Mouse (Mus musculus) thymus, postnatal 10 days (tissue): ENCODE data around the gene Elovl1.
A peak's percentile ranks its signal among the peaks of the same experiment; 100 is the strongest.

Experiments used
- DNase-seq, 2 experiments: peaks; one replicate each; pipeline ENCODE4 v3.0.0; 2021; ENCODE audit warnings: low spot score in 2 of 2

The Elovl1 gene

GRCm38 (mm10) chr4:118429215-118429895 is 1.5 kb downstream of the Elovl1 start:
- no peak for DNase-seq

- DNase-seq = no peak
Measured at GRCm38 (mm10) chr4:118432332-118432731, 4.4 kb downstream of the Elovl1 start.

- peak; percentile 82 to 84 for DNase-seq
Measured at GRCm38 (mm10) chr4:118436820-118437603, 9.1 kb downstream of the Elovl1 start, which contains the start of gene Cdc20. TSS of gene Cdc20 (minus strand) at chr4:118437352.

DNA sequence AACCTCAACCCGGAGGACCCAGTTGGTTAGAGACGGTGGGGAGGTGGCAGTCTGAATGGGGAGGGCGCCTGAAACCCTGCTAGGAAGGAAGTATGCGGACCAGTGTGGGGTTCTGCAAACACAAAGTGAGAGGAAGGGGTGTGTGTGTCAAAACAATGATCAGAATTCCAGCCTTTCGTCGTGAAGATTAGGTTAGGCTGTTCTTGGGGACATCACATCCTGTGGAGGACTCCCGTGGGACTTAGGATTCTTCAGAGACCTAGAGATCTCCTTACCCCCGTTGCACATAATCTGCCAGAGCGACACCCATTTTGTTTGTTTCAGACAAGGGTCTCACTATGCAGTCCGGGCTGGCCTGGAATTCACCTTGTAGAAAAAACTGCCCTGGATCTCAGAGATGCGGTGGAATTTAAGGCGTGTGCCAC is 9.9 kb downstream of the Elovl1 start:
- DNase-seq = peak; percentile 45 to 52

DNA sequence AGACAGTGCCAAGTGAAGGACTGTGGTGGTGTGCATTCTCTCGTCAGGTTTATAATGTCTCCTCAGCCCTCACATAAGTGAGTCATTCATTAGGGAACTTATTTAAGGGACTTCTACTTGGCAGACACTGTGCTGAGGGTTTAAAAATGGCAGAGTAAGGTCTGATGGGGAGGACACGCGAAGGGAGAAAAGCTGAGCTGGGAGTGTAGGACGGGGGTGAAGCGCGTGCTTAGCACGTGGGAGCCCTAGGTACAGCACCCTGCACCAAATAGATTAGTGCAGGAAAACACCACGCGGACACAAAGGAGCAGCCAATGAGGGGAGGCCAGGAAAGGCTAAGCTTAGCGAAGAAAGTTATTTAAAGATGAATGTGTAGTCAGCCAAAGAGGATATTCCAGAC is 17.2 kb downstream of the Elovl1 start:
- DNase-seq = no peak

- DNase-seq = no peak
Measured at GRCm38 (mm10) chr4:118445781-118446414, 18.0 kb downstream of the Elovl1 start.

DNA sequence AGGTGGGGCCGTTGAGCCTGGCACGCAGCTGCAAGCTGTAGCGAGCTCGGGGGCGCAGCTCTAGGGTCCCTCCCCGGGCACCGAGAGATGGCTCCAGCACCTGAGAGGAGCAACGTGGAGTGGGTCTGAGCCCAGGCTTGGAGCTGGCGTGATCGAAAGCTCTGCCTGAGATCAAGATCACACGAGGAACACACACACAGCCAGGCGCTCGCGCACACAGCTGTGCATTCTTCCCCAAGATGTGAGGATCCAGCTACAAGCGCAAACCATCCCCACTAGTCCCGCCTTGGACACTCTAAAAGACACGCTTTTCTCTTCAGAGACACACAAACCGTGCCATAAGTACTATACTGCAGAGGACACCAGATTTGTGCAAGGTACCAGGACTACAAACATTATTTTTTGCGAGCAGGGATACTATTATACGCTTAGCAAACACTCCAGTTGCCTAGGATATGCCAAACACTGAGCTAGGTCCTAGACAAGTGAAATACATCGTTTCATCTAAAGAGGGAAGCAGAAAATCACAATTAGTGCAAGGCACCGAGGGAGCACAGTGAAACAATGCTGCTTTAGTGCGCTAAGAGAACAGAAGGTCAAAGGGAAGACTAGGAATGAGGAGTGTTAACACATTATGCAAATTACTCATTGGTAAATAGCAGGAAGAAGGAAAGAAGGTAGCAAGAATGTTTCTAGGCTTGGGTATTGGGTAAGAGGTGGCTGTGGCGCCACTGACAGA is 18.7 kb downstream of the Elovl1 start:
- no peak for DNase-seq

DNA sequence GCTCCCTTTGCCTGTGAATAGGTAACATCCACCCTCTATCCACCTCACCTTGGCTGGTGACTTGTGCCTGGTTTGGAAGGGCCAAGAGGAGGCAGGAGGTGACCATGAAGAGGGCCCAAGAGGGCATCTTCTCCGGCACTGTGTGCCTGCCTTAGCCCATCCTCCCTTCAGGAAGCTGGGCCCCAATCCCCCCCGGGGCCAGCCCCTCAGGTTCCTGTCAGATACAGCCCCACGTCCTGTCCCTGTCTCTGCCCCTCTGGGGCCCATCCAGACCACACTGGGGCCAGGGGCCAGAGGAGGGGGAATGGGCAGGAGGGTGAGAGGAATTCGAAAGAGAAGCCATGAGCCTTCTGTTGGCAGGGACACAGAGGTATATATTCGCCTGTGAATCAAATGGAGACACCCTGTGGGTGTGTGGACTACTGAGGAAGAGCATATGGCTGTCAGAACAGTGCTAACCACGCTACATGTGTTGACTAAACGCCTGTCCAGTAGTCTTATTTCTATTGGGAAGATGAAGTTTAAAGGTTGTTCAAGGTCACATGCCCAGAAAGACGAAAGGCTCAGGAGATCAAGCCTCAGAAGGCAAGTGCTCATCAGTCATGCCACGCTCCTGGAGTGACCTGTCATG is 29.6 kb downstream of the Elovl1 start, which contains the start of gene Mpl:
Mpl (minus strand) TSS at position 169 of the 631 bp plus-strand sequence.
- DNase-seq = no peak

DNA sequence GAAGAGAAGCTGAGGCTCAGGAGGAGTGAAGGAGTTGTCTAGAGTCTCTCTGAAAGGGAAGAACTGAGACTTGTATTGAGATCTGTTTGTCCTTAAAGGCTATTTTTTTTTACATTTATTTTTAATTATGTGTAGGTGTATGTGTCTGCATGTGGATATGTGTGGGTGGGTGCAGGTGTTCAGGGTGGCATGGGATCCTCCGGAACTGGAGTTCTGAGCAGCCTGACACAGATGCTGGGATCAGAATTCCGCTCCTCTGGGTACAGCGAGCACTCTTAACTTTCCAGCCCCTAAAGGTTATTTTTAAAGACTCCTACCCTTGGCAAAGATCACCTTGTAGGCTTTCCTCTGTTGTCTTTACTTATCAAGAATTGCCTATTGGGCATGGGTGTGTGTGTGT is 37.1 kb downstream of the Elovl1 start:
- DNase-seq = no peak

GRCm38 (mm10) chr4:118465697-118466163 is 37.8 kb downstream of the Elovl1 start:
- DNase-seq = no peak

GRCm38 (mm10) chr4:118471281-118471680 is 43.4 kb downstream of the Elovl1 start:
- DNase-seq = no peak

GRCm38 (mm10) chr4:118472687-118473086 is 44.8 kb downstream of the Elovl1 start:
- DNase-seq = no peak

DNA sequence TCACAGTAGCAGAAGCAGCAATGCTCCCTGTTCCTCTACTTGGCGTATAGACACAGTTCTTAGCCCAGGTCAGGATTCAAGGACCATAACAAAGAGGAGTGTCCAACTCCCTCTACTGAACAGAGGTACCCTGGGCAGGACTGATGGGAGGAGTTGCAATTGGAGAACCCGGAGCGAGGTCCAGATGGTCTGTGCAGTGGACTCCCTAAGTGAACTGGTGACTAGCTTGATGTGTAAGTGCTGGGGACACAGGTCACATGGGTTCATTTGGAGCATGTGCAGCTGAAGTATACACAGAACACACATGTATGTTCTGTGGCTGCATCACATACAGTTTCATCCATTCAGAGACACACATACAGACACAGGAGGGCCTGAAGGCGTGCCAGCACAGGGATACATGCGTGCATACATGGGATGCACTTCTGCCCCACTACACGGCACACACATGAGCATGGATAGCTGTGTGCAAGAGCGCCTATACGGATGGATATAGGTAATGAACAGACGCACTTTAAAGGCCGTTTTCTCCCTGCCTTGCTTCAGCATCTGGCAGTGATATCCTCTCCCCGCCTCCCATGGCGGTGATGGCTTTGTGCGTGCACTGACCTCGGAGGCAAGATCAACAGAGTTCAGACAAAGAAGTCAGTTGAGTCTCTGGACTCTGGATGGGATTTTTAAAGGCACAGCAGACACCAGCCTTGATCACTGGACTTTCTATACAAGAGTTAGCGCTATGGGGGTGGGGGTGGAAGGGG is 49.1 kb downstream of the Elovl1 start:
- no peak for DNase-seq
